27 mouse cellular contexts compared by ENCODE assay signal in the genomic region with DNA sequence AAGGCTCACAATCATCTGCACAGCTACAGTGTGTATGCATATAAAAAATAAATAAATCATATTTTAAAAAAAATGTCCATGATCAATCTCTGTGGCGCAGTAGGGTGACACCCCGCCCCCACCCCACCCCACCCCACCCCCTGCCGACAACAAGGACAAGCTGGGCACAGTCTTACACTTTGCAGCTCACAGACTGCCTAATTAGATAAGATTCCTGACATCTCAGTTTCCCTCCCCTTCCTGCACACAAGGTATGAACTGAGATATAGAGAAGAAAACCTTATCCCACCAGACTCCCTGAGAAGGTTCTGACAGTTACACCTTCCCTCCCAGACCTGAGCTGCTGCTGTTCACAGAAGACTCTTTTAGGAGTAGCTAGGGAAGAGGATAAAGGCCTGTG.
"Had no signal": no experiment of that assay in that cellular context is flagged by ENCODE, and none has a peak within 500 bp of the region (broad histone marks: within the 10 kb centered on the region; RNA-seq: fewer than 3 reads in every experiment).

No protein-coding gene starts in this region.

- H3K27me3 ChIP-seq: heart, embryonic 13.5 days; heart, embryonic 15.5 days; hindbrain, embryonic 12.5 days; intestine, embryonic 15.5 days; kidney, embryonic 15.5 days had no signal

- H3K27ac ChIP-seq: gastrocnemius, adult 2 months; heart, adult 2 months; heart, embryonic 13.5 days; heart, embryonic 15.5 days; hindbrain, embryonic 12.5 days; hindbrain, embryonic 14.5 days; intestine, embryonic 15.5 days; kidney, embryonic 15.5 days; kidney, postnatal 0 days; layer of hippocampus, adult 2 months; left cerebral cortex, adult 2 months; limb, embryonic 10.5 days; limb, embryonic 12.5 days had no signal

- ATAC-seq: forebrain, embryonic 16.5 days; hindbrain, embryonic 16.5 days; inflammation-experienced regulatory T-cells, adult 6 months; intestine, embryonic 15.5 days; intestine, postnatal 0 days had no signal

- H3K9ac ChIP-seq: heart, embryonic 13.5 days; heart, embryonic 15.5 days; hindbrain, embryonic 12.5 days; hindbrain, embryonic 14.5 days; intestine, embryonic 15.5 days; kidney, embryonic 15.5 days; limb, embryonic 12.5 days had no signal

- H3K36me3 ChIP-seq: heart, embryonic 13.5 days; heart, embryonic 15.5 days; hindbrain, embryonic 12.5 days; intestine, embryonic 15.5 days; kidney, embryonic 15.5 days; limb, embryonic 10.5 days; limb, embryonic 12.5 days had no signal

- H3K9me3 ChIP-seq: heart, embryonic 13.5 days; heart, embryonic 15.5 days; hindbrain, embryonic 12.5 days; intestine, embryonic 15.5 days; kidney, embryonic 15.5 days; limb, embryonic 10.5 days had no signal

- H3K4me1 ChIP-seq: heart, embryonic 13.5 days; heart, embryonic 15.5 days; hindbrain, embryonic 12.5 days; intestine, embryonic 15.5 days; kidney, embryonic 15.5 days; limb, embryonic 10.5 days; limb, embryonic 12.5 days had no signal

- DNase-seq: gastrocnemius, adult 2 months; gastrocnemius, postnatal 10 days; gastrocnemius, postnatal 25 days; heart, adult 11 months; heart, adult 2 months; heart, postnatal 14 days; heart, postnatal 36 days; kidney, adult 18-20 months; kidney, adult 8-10 months; kidney, postnatal 25 days; kidney, postnatal 4 days had no signal

- H3K4me2 ChIP-seq: heart, embryonic 11.5 days; heart, embryonic 13.5 days; heart, embryonic 15.5 days; hindbrain, embryonic 12.5 days; hindbrain, embryonic 14.5 days; intestine, embryonic 15.5 days; kidney, embryonic 15.5 days; limb, embryonic 12.5 days had no signal

- H3K4me3 ChIP-seq: gastrocnemius, adult 2 months; heart, adult 2 months; heart, embryonic 13.5 days; heart, embryonic 15.5 days; hindbrain, embryonic 12.5 days; intestine, embryonic 15.5 days; kidney, embryonic 15.5 days; layer of hippocampus, adult 2 months; left cerebral cortex, adult 2 months; limb, embryonic 10.5 days; limb, embryonic 12.5 days had no signal
